Mouse (Mus musculus) gastrocnemius, postnatal 4 days (tissue): ENCODE data around the gene Cutc. TPM values are rescaled to one million over a fixed set of nuclear protein-coding genes. Genes with fewer than 3 reads are reported as not detected.

ENCODE experiments used
- DNase-seq, 2 experiments: peaks; one replicate each; pipeline ENCODE4 v3.0.0; 2021 to 2022; ENCODE audit warnings: low spot score in 2 of 2, mixed read lengths in 2 of 2
- total RNA-seq, 2 experiments: library from RNA; stranded (reverse); gene quantifications; 2 replicates each; pipeline ENCODE4 v1.2.3; 2021

Gene Cutc
- total RNA-seq, 2 experiments from 2014 or later = 8.8 to 11.3 TPM

- DNase-seq = no peak
These were observed 39.7 kb downstream of the Cutc start for GRCm38 (mm10) chr19:43792537-43792936.

DNA sequence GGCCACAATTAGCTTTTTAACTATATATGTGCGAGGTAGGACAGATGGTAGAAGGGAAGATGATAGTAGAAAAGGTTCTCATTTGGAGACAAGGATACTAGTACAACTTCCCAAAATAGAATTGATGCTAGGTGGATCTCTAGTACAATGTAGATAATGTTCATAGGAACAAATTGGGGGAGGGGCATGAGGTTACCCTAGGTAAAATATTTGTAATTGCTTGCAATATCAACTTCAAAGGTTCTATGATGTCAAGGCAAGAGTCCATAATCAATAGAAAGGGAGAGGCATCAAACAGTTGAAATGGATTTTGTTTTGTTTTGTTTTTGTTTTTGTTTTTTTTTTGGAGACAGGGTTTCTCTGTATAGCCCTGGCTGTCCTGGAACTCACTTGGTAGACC, 41.2 kb downstream of the Cutc start:
- no peak for DNase-seq

DNA sequence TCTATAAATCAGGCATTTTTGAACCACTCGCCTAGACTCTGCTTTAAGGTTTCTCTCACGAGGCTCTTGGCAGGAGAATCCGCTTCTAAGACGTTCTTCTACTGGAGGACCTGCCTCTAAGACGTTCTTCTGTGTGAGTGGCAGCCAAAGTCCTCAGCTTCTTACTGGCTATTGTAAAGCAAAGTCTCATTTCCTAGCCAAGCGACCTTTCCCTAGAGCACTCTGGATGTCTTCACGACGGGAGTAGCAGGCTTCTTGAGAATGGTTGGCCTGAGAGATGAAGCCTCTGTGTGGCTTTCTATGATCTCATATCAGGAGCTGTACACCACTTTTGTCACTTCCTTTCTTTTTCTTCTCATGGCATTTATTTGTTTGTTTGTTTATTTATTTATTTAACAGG, 42.7 kb downstream of the Cutc start:
- DNase-seq = no peak

- no peak for DNase-seq
These were observed 44.4 kb downstream of the Cutc start for GRCm38 (mm10) chr19:43797216-43797615.

DNA sequence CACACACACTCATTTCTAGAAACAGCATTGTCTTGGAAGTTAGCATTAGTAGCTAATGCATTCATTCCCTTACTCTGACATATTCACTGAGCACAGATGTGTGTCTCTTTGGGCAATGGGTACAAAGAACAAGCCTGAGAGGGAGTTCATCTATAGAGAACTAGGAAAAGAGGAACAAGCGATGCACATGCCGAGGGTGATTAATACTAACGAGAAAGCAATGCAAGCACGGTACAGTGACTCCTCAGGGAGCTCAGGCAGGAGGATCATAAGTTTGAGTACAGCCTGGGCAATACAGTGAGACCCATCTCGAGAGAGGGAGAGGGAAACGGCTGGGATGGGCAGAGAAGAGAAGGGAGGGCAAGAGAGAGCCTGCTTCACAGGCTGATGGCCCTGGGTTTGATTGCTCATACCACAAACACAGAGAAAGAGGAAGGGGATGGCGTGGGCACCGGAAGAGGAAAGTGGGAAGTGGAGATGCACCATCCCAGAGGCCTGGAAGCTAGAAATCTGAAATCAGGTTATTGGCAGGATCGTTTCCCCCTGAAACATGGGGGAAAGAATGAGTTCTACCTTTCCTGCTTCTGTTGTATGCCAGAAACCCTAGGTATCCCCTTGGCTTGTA, 48.7 kb downstream of the Cutc start:
- DNase-seq = no peak

DNA sequence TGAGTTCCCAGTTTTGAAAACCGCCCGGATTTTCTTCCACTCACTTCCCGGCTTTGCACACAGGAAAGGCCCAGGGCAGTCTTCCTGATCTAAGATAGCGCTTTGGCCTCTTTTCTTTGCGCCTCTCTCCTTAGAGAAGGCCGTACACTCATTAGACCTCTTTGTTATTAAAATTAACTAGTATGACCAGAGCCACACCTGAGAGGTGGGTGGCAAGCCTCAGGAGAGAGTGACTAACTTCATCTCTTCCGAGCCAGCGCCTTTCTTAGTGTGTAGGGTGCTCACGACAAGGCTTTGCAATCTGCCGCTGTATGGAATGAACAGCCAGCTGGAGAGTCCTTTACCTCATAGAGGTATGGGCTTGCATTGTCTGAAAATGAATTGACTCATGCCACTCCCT, 51.1 kb downstream of the Cutc start:
- no peak for DNase-seq

- DNase-seq = no peak
These were observed 56.5 kb downstream of the Cutc start for GRCm38 (mm10) chr19:43809331-43809730.

DNA sequence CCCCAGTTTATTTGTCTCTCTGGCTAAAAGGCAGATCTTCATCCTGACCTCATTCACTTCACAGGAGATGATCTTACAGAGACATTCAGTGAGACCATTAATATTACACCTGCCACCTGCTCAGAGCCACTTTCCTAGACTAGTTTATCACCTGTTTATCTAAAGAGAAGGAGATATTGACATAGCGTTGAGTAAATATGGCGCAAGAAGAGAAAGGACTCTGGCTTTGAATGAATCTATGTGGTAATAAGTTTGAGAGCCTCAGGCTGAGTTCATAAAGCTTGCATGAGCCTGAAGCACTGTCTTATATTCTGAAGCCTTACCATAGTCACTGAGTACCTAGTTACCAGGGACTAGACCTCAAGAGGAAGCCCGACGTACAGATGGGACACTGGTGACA, 58.6 kb downstream of the Cutc start:
- no peak for DNase-seq

DNA sequence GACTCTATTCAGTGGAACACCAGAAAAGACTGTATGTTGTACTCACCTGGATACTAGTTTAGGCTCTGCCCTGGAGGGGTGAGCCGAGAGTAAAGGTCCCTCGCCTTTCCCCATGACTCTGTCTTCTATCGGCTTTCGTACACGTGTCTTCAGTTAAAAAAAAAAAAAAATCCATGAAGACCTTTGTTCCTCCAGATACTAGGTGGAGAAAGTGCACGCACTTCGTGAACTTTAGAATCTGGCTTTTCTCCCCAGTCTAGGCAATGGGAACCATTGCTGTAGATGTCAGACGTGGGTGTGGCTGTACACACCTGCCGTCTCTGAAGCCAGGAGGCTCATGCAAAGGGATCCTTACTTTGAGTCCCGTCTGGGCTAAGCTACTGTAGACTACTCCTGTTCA, 60.5 kb downstream of the Cutc start:
- DNase-seq = no peak

DNA sequence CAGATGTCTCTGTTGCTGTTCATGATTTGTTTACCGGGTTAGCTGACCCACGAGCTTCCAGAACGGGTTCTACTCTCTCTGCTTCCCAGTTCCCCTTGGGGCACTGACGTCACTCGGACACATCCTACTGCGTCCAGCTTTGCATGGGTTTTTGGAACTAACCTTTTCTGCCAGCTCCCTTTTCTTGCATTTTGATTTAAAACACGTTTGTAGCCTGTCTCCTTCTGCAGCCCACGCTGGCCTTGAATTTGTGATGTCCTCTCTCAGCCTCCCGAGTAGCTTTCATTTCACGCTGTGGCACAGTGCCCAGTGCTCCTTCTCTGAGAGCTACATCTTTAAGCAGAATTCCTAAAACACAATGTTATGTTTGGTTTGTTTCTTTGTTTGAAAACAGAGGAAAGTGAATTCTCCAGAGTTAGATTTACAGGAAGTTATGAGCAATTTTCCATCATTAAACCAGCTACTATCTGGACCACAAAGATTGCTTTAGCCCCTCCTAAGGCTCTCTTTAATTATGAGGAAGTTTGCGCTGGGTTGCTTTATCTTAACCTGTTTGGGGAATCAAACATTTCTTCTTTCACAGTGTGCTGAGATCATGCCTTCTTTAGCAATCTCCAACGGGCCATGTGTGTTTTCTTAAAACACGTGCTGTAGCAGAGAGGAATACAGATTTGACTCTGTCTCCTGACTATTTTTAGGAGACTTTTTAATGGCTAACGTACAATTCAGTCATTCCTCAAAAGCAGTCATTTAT, 63.0 kb downstream of the Cutc start:
- peak in 1 of 2 experiments; percentile 25 for DNase-seq

Other genes with a start within 250 kb of the Cutc start
- gene Got1, start 228.4 kb upstream of the Cutc start, total RNA-seq = 100 to 1,000 TPM; 102 to 115 TPM
- gene Nkx2-3, start 140.7 kb upstream of the Cutc start, total RNA-seq = not detected
- 10 to 100 TPM; 20.9 to 24.8 TPM for gene Slc25a28, start 78.1 kb upstream of the Cutc start, total RNA-seq
- 10 to 100 TPM in 1 of 2 experiments, 1 to 10 TPM in 1; 9.1 to 12.5 TPM for gene Entpd7, start 63.3 kb upstream of the Cutc start, total RNA-seq
- gene Cox15, start within 50 bp of the Cutc start, total RNA-seq = 10 to 100 TPM; 27.8 to 28.8 TPM
- under 1 TPM; 0.17 to 0.54 TPM for gene Abcc2, start 29.2 kb downstream of the Cutc start, total RNA-seq
- gene Dnmbp, start 187.2 kb downstream of the Cutc start, total RNA-seq = 10 to 100 TPM; 18.8 to 20.4 TPM
- under 1 TPM in 1 of 2 experiments, not detected in 1; 0.39 TPM for gene Cpn1, start 233.6 kb downstream of the Cutc start, total RNA-seq